Mouse (Mus musculus) urinary bladder, postnatal 0 days (tissue): ENCODE measurements around the gene Ly6g6e. TPM values are rescaled to one million over a fixed set of nuclear protein-coding genes. Genes with fewer than 3 reads are reported as not detected.

Source experiments
- polyA plus RNA-seq: library from polyadenylated mRNA; unstranded; fragments of >200 nt; fragmentation: Nextera tagmentation; extraction: Ambion mirVana; gene quantifications from 2 replicates; pipeline ENCODE4 v1.2.1, GENCODE M21; 2015

Ly6g6e gene
- polyA plus RNA-seq, 1 experiment from 2014 or later: 8.2 TPM

Other genes starting within 250 kb of the Ly6g6e start
- gene Stk19, start 240.0 kb upstream of the Ly6g6e start, polyA plus RNA-seq: 22.1 and 24.9 TPM in 2 replicates
- 25.1 and 25.6 TPM in 2 replicates for gene Dxo, start 239.9 kb upstream of the Ly6g6e start, polyA plus RNA-seq
- gene Skiv2l, start 226.7 kb upstream of the Ly6g6e start, polyA plus RNA-seq: 25.2 and 29.7 TPM in 2 replicates
- gene Nelfe, start 226.5 kb upstream of the Ly6g6e start, polyA plus RNA-seq: 50.7 and 59.0 TPM in 2 replicates
- 15.6 and 19.3 TPM in 2 replicates for gene Cfb, start 214.4 kb upstream of the Ly6g6e start, polyA plus RNA-seq
- gene Zbtb12, start 197.4 kb upstream of the Ly6g6e start, polyA plus RNA-seq: 0.53 and 0.86 TPM in 2 replicates
- not detected in 2 replicates for gene Gm20547, start 194.9 kb upstream of the Ly6g6e start, polyA plus RNA-seq
- 8.9 and 9.3 TPM in 2 replicates for gene C2, start 178.6 kb upstream of the Ly6g6e start, polyA plus RNA-seq
- 25.2 and 27.2 TPM in 2 replicates for gene Ehmt2, start 178.4 kb upstream of the Ly6g6e start, polyA plus RNA-seq
- 2.6 and 3.3 TPM in 2 replicates for gene Slc44a4, start 162.4 kb upstream of the Ly6g6e start, polyA plus RNA-seq
- gene Neu1, start 145.6 kb upstream of the Ly6g6e start, polyA plus RNA-seq: 23.2 and 28.5 TPM in 2 replicates
- 4.5 and 5.2 TPM in 2 replicates for gene Hspa1b, start 117.7 kb upstream of the Ly6g6e start, polyA plus RNA-seq
- gene Gm20481, start 107.0 kb upstream of the Ly6g6e start, polyA plus RNA-seq: not detected in 2 replicates
- 36.7 and 39.4 TPM in 2 replicates for gene Hspa1a, start 104.7 kb upstream of the Ly6g6e start, polyA plus RNA-seq
- gene Hspa1l, start 104.2 kb upstream of the Ly6g6e start, polyA plus RNA-seq: 0.16 and 0.25 TPM in 2 replicates
- gene Lsm2, start 95.0 kb upstream of the Ly6g6e start, polyA plus RNA-seq: 82.1 and 83.5 TPM in 2 replicates
- gene Vars, start 75.9 kb upstream of the Ly6g6e start, polyA plus RNA-seq: 42.0 and 44.7 TPM in 2 replicates
- gene Vwa7, start 60.3 kb upstream of the Ly6g6e start, polyA plus RNA-seq: 0.19 and 0.24 TPM in 2 replicates
- gene Sapcd1, start 48.9 kb upstream of the Ly6g6e start, polyA plus RNA-seq: 1.3 and 1.7 TPM in 2 replicates
- 0.88 and 1.3 TPM in 2 replicates for gene Msh5, start 30.2 kb upstream of the Ly6g6e start, polyA plus RNA-seq
- gene Clic1, start 26.9 kb upstream of the Ly6g6e start, polyA plus RNA-seq: 240 and 276 TPM in 2 replicates
- gene Ddah2, start 17.9 kb upstream of the Ly6g6e start, polyA plus RNA-seq: 118 and 126 TPM in 2 replicates
- gene Ly6g6c, start 11.5 kb upstream of the Ly6g6e start, polyA plus RNA-seq: 0.45 and 0.58 TPM in 2 replicates
- gene Mpig6b, start 10.7 kb upstream of the Ly6g6e start, polyA plus RNA-seq: 0.42 and 1.7 TPM in 2 replicates
- gene Ly6g6d, start 1.2 kb downstream of the Ly6g6e start, polyA plus RNA-seq: 1.6 and 2.2 TPM in 2 replicates
- gene Ly6g6f, start 8.7 kb downstream of the Ly6g6e start, polyA plus RNA-seq: 0.18 TPM in 1 of 2 replicates, not detected in the other
- 93.1 and 93.2 TPM in 2 replicates for gene Abhd16a, start 12.4 kb downstream of the Ly6g6e start, polyA plus RNA-seq
- not detected in 2 replicates for gene Ly6g5c, start 31.4 kb downstream of the Ly6g6e start, polyA plus RNA-seq
- gene Ly6g5b, start 38.5 kb downstream of the Ly6g6e start, polyA plus RNA-seq: 0.22 and 0.35 TPM in 2 replicates
- 9.5 and 11.9 TPM in 2 replicates for gene Gpank1, start 44.6 kb downstream of the Ly6g6e start, polyA plus RNA-seq
- 189 and 201 TPM in 2 replicates for gene Csnk2b, start 45.2 kb downstream of the Ly6g6e start, polyA plus RNA-seq
- 9.9 and 10.8 TPM in 2 replicates for gene D17H6S53E, start 49.5 kb downstream of the Ly6g6e start, polyA plus RNA-seq
- gene Apom, start 55.1 kb downstream of the Ly6g6e start, polyA plus RNA-seq: 0.95 TPM in 1 of 2 replicates, not detected in the other
- gene Bag6, start 58.3 kb downstream of the Ly6g6e start, polyA plus RNA-seq: 28.9 and 35.6 TPM in 2 replicates
- 73.9 and 74.9 TPM in 2 replicates for gene Prrc2a, start 88.0 kb downstream of the Ly6g6e start, polyA plus RNA-seq
- 11.2 and 12.6 TPM in 2 replicates for gene Aif1, start 99.2 kb downstream of the Ly6g6e start, polyA plus RNA-seq
- 13.5 and 15.8 TPM in 2 replicates for gene Lst1, start 111.5 kb downstream of the Ly6g6e start, polyA plus RNA-seq
- gene Ltb, start 117.5 kb downstream of the Ly6g6e start, polyA plus RNA-seq: 0.53 and 0.96 TPM in 2 replicates
- 0.40 and 0.69 TPM in 2 replicates for gene Tnf, start 125.1 kb downstream of the Ly6g6e start, polyA plus RNA-seq
- 0.12 and 0.30 TPM in 2 replicates for gene Lta, start 128.4 kb downstream of the Ly6g6e start, polyA plus RNA-seq
- not detected in 2 replicates for gene Gm16181, start 143.9 kb downstream of the Ly6g6e start, polyA plus RNA-seq
- gene Atp6v1g2, start 156.8 kb downstream of the Ly6g6e start, polyA plus RNA-seq: 4.5 TPM in 2 replicates
- gene Nfkbil1, start 158.9 kb downstream of the Ly6g6e start, polyA plus RNA-seq: 7.0 and 7.5 TPM in 2 replicates
- gene Ddx39b, start 164.8 kb downstream of the Ly6g6e start, polyA plus RNA-seq: 170 TPM in 2 replicates
- gene H2-D1, start 185.8 kb downstream of the Ly6g6e start, polyA plus RNA-seq: 251 and 342 TPM in 2 replicates
- 0.05 TPM in 1 of 2 replicates, not detected in the other for gene H2-Q1, start 243.5 kb downstream of the Ly6g6e start, polyA plus RNA-seq